Mouse (Mus musculus) spleen, adult 2 months (tissue): ENCODE measurements around the gene Fam129a. TPM values are rescaled to one million over a fixed set of nuclear protein-coding genes. Genes with fewer than 3 reads are reported as not detected.
A peak's percentile ranks its signal among the peaks of the same experiment; 100 is the strongest.

ENCODE experiments used
- DNase-seq, 2 experiments: peaks; one replicate each; pipeline versions ENCODE4 v3.0.0 to v3.0.0-alpha.2; 2012 to 2021; ENCODE audit warnings: low spot score in 2 of 2, low read depth in 1 of 2
- H3K27ac ChIP-seq: fragments of 200-500 bp; 2 replicates; pipeline ENCODE4 v1.5.1; 2012; ENCODE audit warnings: low read length, inconsistent platforms; ENCODE audit not compliant: insufficient read depth
- H3K27me3 ChIP-seq: fragments of 200-500 bp; 2 replicates; pipeline ENCODE4 v1.6.1; 2012; ENCODE audit warnings: mild to moderate bottlenecking, moderate library complexity, low read length, inconsistent platforms; ENCODE audit not compliant: control insufficient read depth, insufficient read depth
- H3K36me3 ChIP-seq: fragments of 200-500 bp; 2 replicates; pipeline ENCODE4 v1.6.1; 2012; ENCODE audit warnings: mild to moderate bottlenecking, low read length, inconsistent platforms; ENCODE audit not compliant: control insufficient read depth, insufficient read depth
- H3K4me1 ChIP-seq: fragments of 200-500 bp; 2 replicates; pipeline ENCODE4 v1.6.1; 2011; ENCODE audit warnings: inconsistent platforms; ENCODE audit not compliant: control insufficient read depth, insufficient read depth, insufficient read length
- H3K4me3 ChIP-seq: fragments of 200-500 bp; 2 replicates; pipeline ENCODE4 v1.5.1; 2011; ENCODE audit warnings: mild to moderate bottlenecking, inconsistent platforms; ENCODE audit not compliant: insufficient read depth, insufficient read length; ENCODE audit errors: extremely low read depth
- CTCF ChIP-seq: fragments of 200-500 bp; IDR thresholded peaks from 2 replicates; pipeline ENCODE4 v1.5.1; 2011; ENCODE audit warnings: mild to moderate bottlenecking, inconsistent platforms; ENCODE audit not compliant: insufficient read depth, insufficient read length, insufficient replicate concordance; ENCODE audit errors: extremely low read depth
- POLR2A ChIP-seq: fragments of 200-500 bp; IDR thresholded peaks from 2 replicates; pipeline ENCODE4 v1.6.1; 2011; ENCODE audit warnings: low read depth, low read length, inconsistent platforms
- WGBS: fragments of 180-500 bp; shearing (Covaris S2); methylation state at CpG from one replicate; pipeline ENCODE4 v1.1.7; 2018; 5-methylcytosine and 5-hydroxymethylcytosine counted together
- polyA plus RNA-seq: library from polyadenylated mRNA; depleted of rRNA; stranded (reverse); fragments of >200 nt; gene quantifications from 2 replicates; pipeline ENCODE4 v1.2.3, GENCODE M21; 2012

The Fam129a gene
- polyA plus RNA-seq, 1 experiment, result 6.0 TPM

DNA sequence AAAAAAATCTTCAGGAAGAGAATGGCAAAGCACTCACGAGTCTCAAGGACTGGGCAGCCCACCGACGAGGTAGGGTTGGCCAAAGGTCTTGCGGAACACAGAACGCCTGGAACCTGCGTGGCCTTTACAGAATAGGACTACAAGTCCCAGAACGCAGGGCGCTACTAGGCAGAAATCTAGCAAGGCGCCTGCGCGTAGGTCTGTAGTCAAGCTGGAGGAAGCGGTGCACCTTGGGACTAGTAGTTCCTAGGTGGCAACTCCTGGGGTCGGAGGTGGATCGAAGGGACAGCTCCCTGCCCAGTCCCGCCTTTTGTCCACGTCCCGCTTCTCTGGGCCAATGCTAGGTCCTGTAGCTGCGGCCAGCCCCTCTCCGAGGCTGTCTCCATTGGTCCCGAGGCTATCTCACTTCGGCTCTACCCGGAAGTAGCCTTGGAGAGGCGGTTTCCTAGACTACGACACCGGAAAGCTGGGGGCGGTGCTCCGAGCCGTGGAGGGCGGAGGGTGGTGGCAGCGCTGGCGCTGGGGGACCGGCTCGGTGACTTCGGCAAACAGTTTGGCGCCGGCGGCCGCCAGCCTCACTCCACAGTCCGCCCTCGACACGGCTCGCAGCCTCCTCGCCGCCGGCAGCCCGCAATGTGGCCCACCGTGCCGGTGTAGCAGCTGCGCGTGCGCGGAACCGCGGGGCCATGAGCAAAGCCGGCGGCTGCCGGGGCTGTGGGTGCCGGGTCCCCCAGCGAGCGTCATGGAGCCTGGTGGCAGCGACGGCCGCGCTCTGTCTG, 184.1 kb downstream of the Fam129a start, which contains the start of gene Edem3:
Gene Edem3, plus strand, starts transcription at position 491 of the 779 bp plus-strand sequence.
- no peaks in the 10 kb centered on the region for H3K27me3 ChIP-seq
- peak; percentile 98 to 99 for DNase-seq
- under 1% methylated on average over 64 of the region's 64 CpGs for WGBS
- H3K4me3 ChIP-seq, result peak within 1 kb of the TSS; percentile 88
- peak within 1 kb of the TSS; percentile 89 for H3K27ac ChIP-seq
- peaks cover 6% of the 10 kb centered on the region for H3K4me1 ChIP-seq
- peaks cover 3% of the 10 kb centered on the region; the same call in 1 of the 2 replicates for H3K36me3 ChIP-seq
- no peak for TF ChIP-seq CTCF
- TF ChIP-seq POLR2A, result peak; percentile 74

DNA sequence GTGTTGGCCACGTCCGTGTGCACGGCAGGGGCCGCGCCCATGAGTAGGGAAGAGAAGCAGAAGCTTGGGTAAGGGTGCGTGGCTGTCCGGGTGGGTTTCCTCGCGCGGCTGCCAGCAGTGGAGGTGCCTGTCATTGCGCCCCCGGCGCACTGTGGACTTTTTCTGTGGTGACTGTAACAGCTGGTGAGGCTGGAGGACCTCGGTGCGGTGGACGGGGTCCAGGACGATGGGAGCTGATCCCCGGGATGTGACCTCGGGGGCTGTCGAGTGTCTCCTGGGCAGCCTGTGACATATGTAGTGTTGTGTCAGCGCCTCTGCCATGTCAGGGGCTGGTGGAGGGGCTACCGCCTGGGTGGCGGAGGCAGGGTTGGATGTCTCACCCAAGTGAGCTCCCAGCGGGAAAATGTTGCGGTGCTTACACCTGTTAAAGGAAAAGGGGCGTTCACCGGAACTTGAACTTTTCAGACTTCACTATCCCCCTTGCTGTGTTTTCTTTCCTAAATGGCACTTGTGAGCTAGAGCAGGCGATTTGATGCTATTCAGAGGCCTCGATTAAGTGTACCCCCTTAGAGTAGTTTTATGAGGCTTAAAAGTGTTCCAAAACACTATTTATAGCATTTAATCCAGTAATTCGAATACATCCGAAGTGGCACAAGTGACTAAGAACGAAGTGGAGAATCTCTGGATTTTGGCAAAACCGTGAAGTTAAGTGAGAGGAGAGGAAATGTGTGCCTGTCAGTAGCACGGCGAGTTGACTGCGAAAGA, 184.9 kb downstream of the Fam129a start:
- no peaks in the 10 kb centered on the region for H3K27me3 ChIP-seq
- peaks cover 6% of the 10 kb centered on the region for H3K36me3 ChIP-seq
- H3K4me1 ChIP-seq, result peaks cover 6% of the 10 kb centered on the region
- TF ChIP-seq CTCF (no peak), POLR2A (no peak)
- peak overlapping the region; percentile 89 for H3K27ac ChIP-seq
- WGBS, result under 1% methylated on average over 36 of the region's 36 CpGs
- H3K4me3 ChIP-seq, result peak overlapping the region; percentile 88
- no peak for DNase-seq

DNA sequence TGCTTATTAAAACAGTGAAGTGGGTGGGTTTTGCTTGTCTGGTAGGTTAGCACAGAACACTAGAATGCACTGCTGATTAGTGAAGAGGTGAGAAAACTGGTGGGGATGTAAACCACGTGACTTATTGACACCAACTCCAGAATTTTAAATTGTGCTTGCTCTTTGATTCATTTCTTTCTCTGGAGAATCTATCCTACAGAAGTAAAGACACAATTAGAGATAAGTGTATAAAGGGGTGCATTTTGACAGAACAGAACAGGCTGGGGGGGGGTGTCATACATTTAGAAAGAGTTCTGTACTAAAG, 185.4 kb downstream of the Fam129a start:
- TF ChIP-seq CTCF (no peak), POLR2A (no peak)
- Histone ChIP-seq H3K4me3 (peak overlapping the region; percentile 88), H3K4me1 (peaks cover 6% of the 10 kb centered on the region), H3K36me3 (peaks cover 6% of the 10 kb centered on the region), H3K27ac (no peak overlapping the region), H3K27me3 (no peaks in the 10 kb centered on the region)
- WGBS, result 4% methylated on average over 1 of the region's 1 CpGs
- DNase-seq, result no peak

DNA sequence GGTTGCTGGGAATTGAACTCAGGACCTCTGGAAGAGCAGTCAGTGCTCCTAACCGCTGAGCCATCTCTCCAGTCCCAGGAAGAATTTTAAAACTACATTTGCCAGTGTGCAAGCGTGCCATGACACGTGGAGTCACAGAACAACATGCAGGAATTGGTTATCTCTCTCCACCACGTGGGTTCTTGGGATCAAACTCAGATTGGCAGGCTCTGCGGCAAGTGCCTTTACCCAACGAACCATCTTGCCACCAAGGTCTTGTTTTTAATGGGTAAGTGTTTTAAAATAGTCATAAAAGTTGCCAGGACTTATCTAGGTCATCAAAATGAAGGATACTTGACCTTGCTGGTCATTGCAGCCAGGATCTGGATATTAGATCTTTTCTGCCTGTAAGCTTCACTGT, 187.3 kb downstream of the Fam129a start:
- no peak for DNase-seq
- no peak overlapping the region for H3K4me3 ChIP-seq
- H3K4me1 ChIP-seq, result peaks cover 6% of the 10 kb centered on the region
- WGBS, result 86% methylated on average over 6 of the region's 6 CpGs
- H3K27ac ChIP-seq, result no peak overlapping the region
- no peaks in the 10 kb centered on the region for H3K27me3 ChIP-seq
- TF ChIP-seq CTCF (no peak), POLR2A (no peak)
- H3K36me3 ChIP-seq, result peaks cover 8% of the 10 kb centered on the region

DNA sequence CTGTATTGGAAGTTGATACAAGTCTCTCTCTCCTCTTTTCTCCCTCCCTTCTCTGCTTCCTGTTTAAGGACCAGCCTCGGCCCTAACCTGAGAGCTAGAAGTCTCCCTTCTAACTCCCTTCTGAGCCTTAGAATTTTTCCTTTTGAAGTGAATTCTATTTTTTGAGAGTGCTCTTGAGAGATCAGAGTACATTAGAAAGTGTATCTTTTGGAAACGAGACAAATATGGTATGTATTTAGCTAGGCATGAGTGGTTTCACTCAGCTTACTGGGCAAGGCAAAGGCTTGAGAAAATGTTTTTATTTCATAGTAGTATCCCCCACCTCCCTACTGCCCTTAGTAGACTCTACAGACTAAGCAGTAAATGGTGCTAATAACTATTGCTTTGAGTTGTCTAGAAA, 188.0 kb downstream of the Fam129a start:
- no peaks in the 10 kb centered on the region for H3K27me3 ChIP-seq
- no peak overlapping the region for H3K27ac ChIP-seq
- no peak for TF ChIP-seq POLR2A
- TF ChIP-seq CTCF, result no peak
- H3K36me3 ChIP-seq, result peaks cover 8% of the 10 kb centered on the region
- no peak for DNase-seq
- no peak overlapping the region for H3K4me3 ChIP-seq
- WGBS, result 50% methylated on average over 2 of the region's 2 CpGs
- peaks cover 4% of the 10 kb centered on the region for H3K4me1 ChIP-seq

DNA sequence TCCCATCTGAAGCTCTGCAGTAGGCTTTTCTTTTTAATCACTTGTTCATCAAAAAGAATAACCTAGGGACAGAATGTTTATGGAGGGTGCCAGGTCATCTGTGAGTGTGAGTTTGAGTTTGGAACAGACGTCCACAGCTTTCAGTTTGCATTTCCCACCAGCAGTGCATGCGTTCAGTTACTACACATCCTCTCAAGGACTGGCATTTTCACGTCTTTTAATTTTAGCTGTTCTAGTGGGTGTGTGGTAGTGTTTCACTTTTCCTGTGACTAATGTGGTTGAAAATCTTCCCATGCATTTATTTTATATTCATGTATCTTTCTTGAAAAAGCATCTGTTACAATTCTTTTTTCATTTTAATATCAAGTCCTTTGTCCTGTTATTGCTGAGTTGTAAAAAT, 193.2 kb downstream of the Fam129a start:
- no peak for TF ChIP-seq POLR2A
- Histone ChIP-seq H3K4me1 (no peaks in the 10 kb centered on the region; the same call in 1 of the 2 replicates), H3K27me3 (no peaks in the 10 kb centered on the region), H3K36me3 (peaks cover 8% of the 10 kb centered on the region), H3K27ac (no peak overlapping the region), H3K4me3 (no peak overlapping the region)
- DNase-seq, result no peak
- 30% methylated on average over 3 of the region's 3 CpGs for WGBS

DNA sequence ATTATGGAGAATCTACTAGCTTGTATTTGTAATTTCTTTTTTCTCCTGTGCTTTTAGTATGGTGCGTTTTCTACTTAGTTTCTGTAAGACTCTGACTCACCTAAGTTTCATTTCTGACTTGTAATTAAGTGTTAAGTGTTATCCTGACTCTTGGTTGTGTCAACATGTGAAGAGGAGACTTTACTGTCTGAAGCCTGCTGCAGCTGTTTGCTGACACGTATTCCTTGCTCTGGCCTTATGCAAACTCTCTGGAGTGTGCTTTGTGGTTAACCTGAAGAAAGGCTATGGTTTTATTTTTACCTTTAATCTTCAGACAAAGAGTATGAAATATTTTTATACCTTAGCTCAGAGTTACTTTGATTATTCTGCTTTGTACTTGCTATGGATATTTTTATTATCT, 195.2 kb downstream of the Fam129a start:
- Histone ChIP-seq H3K27ac (no peak overlapping the region), H3K4me3 (no peak overlapping the region), H3K4me1 (no peaks in the 10 kb centered on the region; the same call in 1 of the 2 replicates), H3K27me3 (no peaks in the 10 kb centered on the region), H3K36me3 (peaks cover 3% of the 10 kb centered on the region; the same call in 1 of the 2 replicates)
- TF ChIP-seq POLR2A (no peak), CTCF (no peak)
- no peak for DNase-seq
- WGBS, result 45% methylated on average over 2 of the region's 2 CpGs
